11 mouse cellular contexts compared by ENCODE assay signal in the genomic region with DNA sequence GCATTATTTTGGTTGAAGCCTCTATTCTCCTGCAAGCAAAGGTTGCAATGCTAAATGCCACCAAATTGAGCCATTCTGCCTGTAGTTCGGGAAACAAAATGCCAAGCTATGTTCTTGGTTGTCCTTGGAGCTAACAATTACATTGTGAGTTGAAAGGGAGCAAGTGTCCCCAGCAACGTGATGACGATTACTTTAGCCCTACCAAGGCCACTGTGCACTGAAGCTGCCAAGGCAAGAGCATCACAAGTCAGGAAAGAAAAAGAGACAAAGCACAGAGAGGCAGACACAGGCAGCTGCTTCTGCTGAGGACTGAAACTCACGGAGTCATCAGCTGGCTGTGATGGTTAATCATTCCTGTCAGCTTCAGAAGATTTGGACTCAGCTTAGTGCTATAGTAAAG.
"Had no signal": no experiment of that assay in that cellular context is flagged by ENCODE, and none has a peak within 500 bp of the region (broad histone marks: within the 10 kb centered on the region; RNA-seq: fewer than 3 reads in every experiment).

No protein-coding gene starts in this region.

- DNase-seq: kidney, adult 18-20 months; kidney, adult 9 months; kidney, postnatal 14 days; kidney, postnatal 4 days; layer of hippocampus, adult 9-11 months; liver, embryonic 13.5 days; lung, adult 2 months; lung, postnatal 14 days; lung, postnatal 4 days; midbrain, embryonic 14.5 days; thymus, postnatal 25 days had no signal
